Mouse (Mus musculus) heart, postnatal 0 days (tissue): ENCODE measurements around the gene Xxylt1.

Source experiments
- CTCF ChIP-seq: IDR thresholded peaks from 2 replicates; pipeline ENCODE4 v1.5.1; 2016; ENCODE audit warnings: antibody characterized with exemption, control low read depth, low read depth
- EP300 ChIP-seq: IDR thresholded peaks from 2 replicates; pipeline ENCODE4 v1.6.1; 2016; ENCODE audit warnings: antibody characterized with exemption, low read depth

- no peak for TF ChIP-seq CTCF
- no peak for TF ChIP-seq EP300
Measured at GRCm38 (mm10) chr16:31059730-31060129, 21.5 kb downstream of the Xxylt1 start.
